Mouse (Mus musculus) embryonic fibroblast, embryonic 13.5 days (primary cell): ENCODE data around the gene Mllt6. TPM values are rescaled to one million over a fixed set of nuclear protein-coding genes. Genes with fewer than 3 reads are reported as not detected.
"Not testable (repeated sequence)": the region's sequence is repeated elsewhere in the genome, so short reads cannot be mapped to it uniquely, and the experiment has no call there.

ENCODE experiments used
- H3K27ac ChIP-seq: 2 replicates; pipeline ENCODE4 v1.5.1; 2012; ENCODE audit warnings: low read length, control low read depth, inconsistent platforms; ENCODE audit not compliant: insufficient read depth
- H3K4me1 ChIP-seq: 2 replicates; pipeline ENCODE4 v1.6.1; 2011; ENCODE audit warnings: low read length; ENCODE audit not compliant: control insufficient read depth, insufficient read depth
- H3K4me3 ChIP-seq: 2 replicates; pipeline ENCODE4 v1.5.1; 2011; ENCODE audit warnings: mild to moderate bottlenecking, control low read depth, low read length; ENCODE audit not compliant: insufficient read depth
- CTCF ChIP-seq: IDR thresholded peaks from 2 replicates; pipeline ENCODE4 v1.5.1; 2011; ENCODE audit warnings: mild to moderate bottlenecking, control low read depth, low read length, moderate library complexity, borderline replicate concordance; ENCODE audit not compliant: insufficient read depth
- POLR2A ChIP-seq: IDR thresholded peaks from 2 replicates; pipeline ENCODE4 v1.6.1; 2011; ENCODE audit warnings: low read depth, mild to moderate bottlenecking, control low read depth, low read length, moderate library complexity
- polyA plus RNA-seq: library from polyadenylated mRNA; stranded (reverse); fragments of >200 nt; gene quantifications from 2 replicates; pipeline ENCODE4 v1.2.4, GENCODE M21; 2011; ENCODE audit warnings: low read depth; ENCODE audit not compliant: missing spikeins, insufficient read length

Mllt6 gene
- polyA plus RNA-seq, 1 experiment: 18.0 TPM

DNA sequence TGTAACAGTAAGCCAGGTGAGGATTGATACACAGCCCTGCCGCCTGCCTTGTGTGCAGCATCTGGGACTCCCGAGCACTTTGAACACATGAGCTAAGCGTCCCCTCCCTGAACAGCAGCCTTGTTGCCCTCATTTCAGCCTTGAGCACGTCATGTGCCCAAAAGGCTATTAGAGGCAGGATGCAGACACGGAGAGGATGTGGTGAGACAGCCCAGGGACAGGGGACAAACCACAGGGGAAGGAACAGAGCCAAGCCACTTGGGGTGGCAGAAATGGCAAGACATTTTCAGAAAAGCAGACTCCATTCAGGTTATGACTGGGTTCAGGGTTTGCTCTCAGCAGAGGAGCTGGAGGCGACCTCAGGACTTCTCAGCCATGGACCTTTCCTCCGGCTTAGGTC, 65.1 kb downstream of the Mllt6 start:
- no peak overlapping the region for H3K27ac ChIP-seq
- no peak overlapping the region for H3K4me3 ChIP-seq
- no peaks in the 10 kb centered on the region; the same call in 1 of the 2 replicates for H3K4me1 ChIP-seq
- TF ChIP-seq POLR2A: no peak
- TF ChIP-seq CTCF: no peak

- Histone ChIP-seq H3K4me1 (peaks cover 1% of the 10 kb centered on the region; the same call in 1 of the 2 replicates), H3K27ac (no peak overlapping the region), H3K4me3 (no peak overlapping the region)
- TF ChIP-seq POLR2A (no peak), CTCF (no peak)
These were observed 65.5 kb downstream of the Mllt6 start for GRCm38 (mm10) chr11:97728730-97729129.

DNA sequence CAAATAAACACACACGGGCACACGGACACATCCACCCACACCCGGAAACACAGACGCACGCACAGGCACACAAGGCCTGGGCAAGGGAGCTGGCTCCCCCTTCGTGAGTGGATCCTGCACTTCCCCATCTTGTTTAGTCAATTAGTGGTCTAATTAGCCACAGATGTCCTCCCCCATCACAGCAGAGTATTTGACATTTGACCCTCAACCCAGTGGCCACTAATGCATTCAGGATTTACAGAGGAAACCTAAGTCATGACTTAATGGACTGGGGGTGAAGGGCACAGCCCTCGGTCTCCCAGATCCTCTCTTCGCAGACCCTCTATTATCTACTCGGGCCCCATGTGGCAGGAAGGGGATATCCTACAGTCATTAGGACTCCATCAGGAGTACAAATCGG, 70.5 kb downstream of the Mllt6 start:
- Histone ChIP-seq H3K4me1 (peaks cover 7% of the 10 kb centered on the region), H3K4me3 (no peak overlapping the region), H3K27ac (no peak overlapping the region)
- no peak for TF ChIP-seq CTCF
- no peak for TF ChIP-seq POLR2A

- not testable (repeated sequence) for H3K27ac ChIP-seq, H3K4me1 ChIP-seq, H3K4me3 ChIP-seq
These were observed 71.6 kb downstream of the Mllt6 start for GRCm38 (mm10) chr11:97734810-97735209.

Other genes starting within 250 kb of the Mllt6 start
- gene Arhgap23, start 247.9 kb upstream of the Mllt6 start, polyA plus RNA-seq: 49.2 and 55.7 TPM in 2 replicates
- gene 4933428G20Rik, start 163.1 kb upstream of the Mllt6 start, polyA plus RNA-seq: not detected in 2 replicates
- 0.18 TPM in 1 of 2 replicates, not detected in the other for gene Srcin1, start 87.2 kb upstream of the Mllt6 start, polyA plus RNA-seq
- gene Epop, start 33.7 kb upstream of the Mllt6 start, polyA plus RNA-seq: 1.4 and 2.1 TPM in 2 replicates
- gene Cisd3, start 22.4 kb downstream of the Mllt6 start, polyA plus RNA-seq: 39.9 and 42.5 TPM in 2 replicates
- 42.3 and 54.0 TPM in 2 replicates for gene Pcgf2, start 37.1 kb downstream of the Mllt6 start, polyA plus RNA-seq
- 229 and 259 TPM in 2 replicates for gene Psmb3, start 40.0 kb downstream of the Mllt6 start, polyA plus RNA-seq
- gene Pip4k2b, start 81.3 kb downstream of the Mllt6 start, polyA plus RNA-seq: 40.7 and 42.6 TPM in 2 replicates
- gene Cwc25, start 103.1 kb downstream of the Mllt6 start, polyA plus RNA-seq: 14.0 and 16.4 TPM in 2 replicates
- not detected in 2 replicates for gene 1700001P01Rik, start 112.5 kb downstream of the Mllt6 start, polyA plus RNA-seq
- gene Rpl23, start 119.0 kb downstream of the Mllt6 start, polyA plus RNA-seq: 548 and 603 TPM in 2 replicates
- gene Lasp1, start 135.6 kb downstream of the Mllt6 start, polyA plus RNA-seq: 243 and 284 TPM in 2 replicates
- 4.8 and 7.2 TPM in 2 replicates for gene B230217C12Rik, start 177.4 kb downstream of the Mllt6 start, polyA plus RNA-seq
- gene Fbxo47, start 220.7 kb downstream of the Mllt6 start, polyA plus RNA-seq: 0.53 and 1.4 TPM in 2 replicates